Mouse (Mus musculus): ENCODE measurements around the gene Fam184b.
"Not testable (repeated sequence)": the region's sequence is repeated elsewhere in the genome, so short reads cannot be mapped to it uniquely, and the experiment has no call there.

The Fam184b gene

GRCm38 (mm10) chr5:45638806-45639714 lies at the start of gene Fam184b:
Gene Fam184b, minus strand, starts transcription at chr5:45639614.
- DNase-seq (ENCODE audit: extremely low spot score, low spot score): peak; percentile 53

- DNase-seq (ENCODE audit: extremely low spot score, low spot score): no peak
These were observed 49.7 kb upstream of the Fam184b start for GRCm38 (mm10) chr5:45689152-45689551.

GRCm38 (mm10) chr5:45686223-45686622 lies 46.8 kb upstream of the Fam184b start:
- DNase-seq (ENCODE audit: extremely low spot score, low spot score): no peak

DNA sequence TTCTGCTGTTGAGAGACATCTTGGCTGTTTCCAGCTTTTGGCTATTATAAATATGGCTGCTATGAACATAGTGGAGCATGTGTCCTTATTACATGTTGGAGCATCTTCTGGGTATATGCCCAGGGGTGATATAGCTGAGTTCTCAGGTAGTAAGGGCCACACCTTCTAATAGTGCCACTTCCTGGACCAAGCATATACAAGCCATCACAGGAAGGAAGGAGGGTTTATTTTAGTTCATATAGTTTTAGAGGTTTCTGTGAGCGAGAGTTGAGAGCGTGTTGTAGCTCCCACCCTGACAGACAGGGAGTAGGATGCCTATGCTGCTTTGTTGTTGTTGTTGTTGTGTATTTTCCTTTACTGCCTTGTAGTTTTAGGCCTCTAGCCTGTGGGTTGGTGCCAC lies 45.8 kb upstream of the Fam184b start:
- no peak for DNase-seq (ENCODE audit: extremely low spot score, low spot score)

GRCm38 (mm10) chr5:45683388-45683787 lies 44.0 kb upstream of the Fam184b start:
- no peak for DNase-seq (ENCODE audit: extremely low spot score, low spot score)

- no peak for DNase-seq (ENCODE audit: extremely low spot score, low spot score)
These were observed 40.5 kb upstream of the Fam184b start for GRCm38 (mm10) chr5:45679955-45680354.

- no peak for DNase-seq (ENCODE audit: extremely low spot score, low spot score)
These were observed 38.2 kb upstream of the Fam184b start for GRCm38 (mm10) chr5:45677639-45678038.

GRCm38 (mm10) chr5:45675032-45675431 lies 35.6 kb upstream of the Fam184b start:
- no peak for DNase-seq (ENCODE audit: extremely low spot score, low spot score)

DNA sequence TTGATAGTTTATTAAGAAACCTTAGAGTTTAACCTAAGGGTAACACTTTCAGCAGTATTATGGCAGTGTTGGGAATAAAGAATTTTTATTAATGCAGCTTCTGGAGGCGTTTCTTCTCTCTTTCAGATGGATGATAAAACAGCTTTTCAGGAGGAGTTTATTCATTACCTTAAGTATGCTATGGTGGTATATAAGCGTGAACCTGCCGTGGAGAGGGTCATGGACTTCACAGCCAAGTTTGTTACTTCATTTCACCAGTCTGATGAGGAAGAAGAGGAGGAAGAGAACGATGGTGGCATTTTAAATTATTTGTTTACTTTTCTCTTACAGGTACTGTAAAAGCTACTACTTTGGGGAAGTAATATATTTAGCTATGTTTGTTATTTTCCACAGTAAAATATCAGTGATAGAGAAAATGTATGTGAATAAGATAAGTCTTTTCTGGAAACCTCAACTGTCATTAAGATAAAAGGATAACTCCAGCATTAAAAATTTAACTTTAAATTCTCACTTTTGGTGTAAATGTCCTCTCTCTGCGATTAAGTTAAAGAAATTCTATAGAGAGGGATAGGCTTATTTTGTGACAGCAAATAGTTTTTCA lies 31.6 kb upstream of the Fam184b start:
- DNase-seq (ENCODE audit: extremely low spot score, low spot score): no peak

DNA sequence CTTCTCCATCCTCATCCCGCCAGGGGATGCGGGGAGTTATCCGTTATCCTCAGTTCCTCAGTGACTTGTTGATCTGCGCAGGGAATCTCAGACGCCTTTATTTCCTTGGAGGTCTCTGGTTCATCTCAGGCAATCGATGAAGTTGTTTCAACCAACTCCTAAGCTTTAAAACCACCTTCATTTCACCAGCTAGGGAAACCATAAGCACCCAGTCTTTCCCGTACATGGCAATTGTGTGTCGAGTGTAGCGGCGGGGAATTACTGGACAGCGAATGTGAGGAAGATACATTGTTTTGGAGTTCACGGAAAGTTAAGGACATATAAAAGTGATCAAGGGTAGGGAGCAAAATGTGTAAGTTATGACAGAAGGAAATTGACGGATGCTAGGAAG lies 30.9 kb upstream of the Fam184b start:
- DNase-seq (ENCODE audit: extremely low spot score, low spot score): no peak

GRCm38 (mm10) chr5:45669598-45670279 lies 30.3 kb upstream of the Fam184b start, which contains the start of gene Ncapg:
Gene Ncapg, plus strand, starts transcription at chr5:45669919.
- DNase-seq (ENCODE audit: extremely low spot score, low spot score): peak; percentile 100

- DNase-seq (ENCODE audit: extremely low spot score, low spot score): no peak
These were observed 29.8 kb upstream of the Fam184b start for GRCm38 (mm10) chr5:45669234-45669597.

GRCm38 (mm10) chr5:45668831-45669230 lies 29.4 kb upstream of the Fam184b start:
- no peak for DNase-seq (ENCODE audit: extremely low spot score, low spot score)

- no peak for DNase-seq (ENCODE audit: extremely low spot score, low spot score)
These were observed 28.9 kb upstream of the Fam184b start for GRCm38 (mm10) chr5:45668324-45668723.

GRCm38 (mm10) chr5:45658406-45658805 lies 19.0 kb upstream of the Fam184b start:
- DNase-seq (ENCODE audit: extremely low spot score, low spot score): not testable (repeated sequence)

GRCm38 (mm10) chr5:45651026-45651703 lies 11.8 kb upstream of the Fam184b start:
- DNase-seq (ENCODE audit: extremely low spot score, low spot score): no peak

GRCm38 (mm10) chr5:45639715-45640092 lies 290 bp upstream of the Fam184b start:
- DNase-seq (ENCODE audit: extremely low spot score, low spot score): peak; percentile 30

GRCm38 (mm10) chr5:45638378-45638777 lies 1.0 kb downstream of the Fam184b start:
- DNase-seq (ENCODE audit: extremely low spot score, low spot score): no peak

GRCm38 (mm10) chr5:45629470-45629869 lies 9.9 kb downstream of the Fam184b start:
- no peak for DNase-seq (ENCODE audit: extremely low spot score, low spot score)

- DNase-seq (ENCODE audit: extremely low spot score, low spot score): no peak
These were observed 11.6 kb downstream of the Fam184b start for GRCm38 (mm10) chr5:45627771-45628170.

DNA sequence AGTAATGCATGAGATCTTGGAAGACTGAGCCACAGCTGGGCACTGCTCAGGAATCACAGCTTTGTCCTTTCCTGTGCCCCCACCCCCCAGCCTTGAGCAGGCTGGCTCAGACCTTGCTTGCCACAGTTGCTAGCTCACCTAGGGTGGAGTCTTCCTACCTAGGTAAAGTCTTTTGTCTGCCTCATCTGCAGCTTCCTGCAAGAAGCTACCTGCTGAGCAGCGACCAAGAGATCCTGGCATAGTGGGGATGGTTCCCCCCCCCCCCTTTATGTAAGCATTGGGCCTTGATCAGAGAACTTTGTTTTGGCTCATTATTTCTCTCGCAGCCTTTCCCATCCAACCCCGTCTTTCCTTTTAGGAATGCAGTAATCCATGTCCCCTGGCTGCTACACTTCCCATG lies 17.9 kb downstream of the Fam184b start:
- DNase-seq (ENCODE audit: extremely low spot score, low spot score): no peak

DNA sequence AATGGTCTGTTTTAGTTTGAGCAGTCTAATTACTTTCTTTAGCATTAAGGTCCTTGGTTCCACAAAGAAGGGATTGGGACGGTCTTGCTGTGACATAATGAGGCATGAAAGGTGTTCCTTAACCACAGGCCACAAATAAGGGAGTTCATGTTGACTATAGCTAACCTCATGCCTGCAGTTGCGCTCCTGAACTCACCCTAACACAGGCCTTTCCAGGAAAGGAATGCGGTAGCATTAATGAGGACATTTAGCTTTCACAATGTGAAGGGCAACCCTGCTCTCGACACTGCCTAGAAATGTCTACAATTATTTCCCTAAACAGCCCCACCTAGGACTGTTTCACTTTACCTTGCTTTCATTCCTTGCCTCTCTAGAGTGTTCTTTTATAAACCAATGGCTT lies 40.4 kb downstream of the Fam184b start:
- no peak for DNase-seq (ENCODE audit: extremely low spot score, low spot score)

All from neural tube, embryonic 10.5 days (tissue).